Mouse (Mus musculus): ENCODE data around the gene Ints13.

Ints13 gene

GRCm38 (mm10) chr6:146500206-146500605 is 77.4 kb downstream of the Ints13 start:
- DNase-seq (ENCODE audit: low read depth) = no peak

Data from c-Kit-positive CD71-negative TER-119-negative erythroid progenitor cells, embryonic 14.5 days (primary cell).